Mouse (Mus musculus) liver, embryonic 12.5 days (tissue): Measurements from ENCODE around the gene Arhgap32. TPM values are rescaled to one million over a fixed set of nuclear protein-coding genes. Genes with fewer than 3 reads are reported as not detected.

ENCODE experiments used
- ATAC-seq: fragments of 200-750 bp; cut with Nextera tagmentation; 2 replicates; pipeline ENCODE4 v1.8.0; 2017; ENCODE audit warnings: moderate number of reproducible peaks, mild to moderate bottlenecking, moderate library complexity
- H3K27ac ChIP-seq: fragments of 300-500 bp; sonication (generic); 2 replicates; pipeline ENCODE4 v1.5.1; 2016; ENCODE audit warnings: mild to moderate bottlenecking
- H3K27me3 ChIP-seq: fragments of 300-500 bp; sonication (generic); replicated peaks from 2 replicates; pipeline ENCODE4 v1.6.1; 2016; ENCODE audit warnings: mild to moderate bottlenecking, moderate library complexity
- H3K36me3 ChIP-seq: fragments of 300-500 bp; sonication (generic); 2 replicates; pipeline ENCODE4 v1.6.1; 2016; ENCODE audit warnings: mild to moderate bottlenecking, moderate library complexity
- H3K4me1 ChIP-seq: fragments of 300-500 bp; sonication (generic); 2 replicates; pipeline ENCODE4 v1.6.1; 2016
- H3K4me2 ChIP-seq: fragments of 300-500 bp; sonication (generic); 2 replicates; pipeline ENCODE4 v1.6.1; 2016; ENCODE audit warnings: mild to moderate bottlenecking, moderate library complexity
- H3K4me3 ChIP-seq: fragments of 300-500 bp; sonication (generic); 2 replicates; pipeline ENCODE4 v1.5.1; 2016; ENCODE audit warnings: mild to moderate bottlenecking, moderate library complexity
- H3K9ac ChIP-seq: fragments of 300-500 bp; sonication (generic); 2 replicates; pipeline ENCODE4 v1.6.1; 2016; ENCODE audit warnings: mild to moderate bottlenecking, moderate library complexity
- H3K9me3 ChIP-seq: fragments of 300-500 bp; sonication (generic); replicated peaks from 2 replicates; pipeline ENCODE4 v1.6.1; 2016; ENCODE audit warnings: mild to moderate bottlenecking, moderate library complexity
- WGBS: fragments of 180-500 bp; shearing (Covaris S2); methylation state at CpG from one replicate; pipeline ENCODE4 v1.1.7; 2016; ENCODE audit not compliant: insufficient replicate concordance; 5-methylcytosine and 5-hydroxymethylcytosine counted together
- polyA plus RNA-seq: library from polyadenylated mRNA; unstranded; fragments of >200 nt; fragmentation: Nextera tagmentation; extraction: Ambion mirVana; gene quantifications from 2 replicates; pipeline ENCODE4 v1.2.1, GENCODE M21; 2016

Arhgap32 gene
- polyA plus RNA-seq, 1 experiment from 2014 or later, result 0.56 TPM

DNA sequence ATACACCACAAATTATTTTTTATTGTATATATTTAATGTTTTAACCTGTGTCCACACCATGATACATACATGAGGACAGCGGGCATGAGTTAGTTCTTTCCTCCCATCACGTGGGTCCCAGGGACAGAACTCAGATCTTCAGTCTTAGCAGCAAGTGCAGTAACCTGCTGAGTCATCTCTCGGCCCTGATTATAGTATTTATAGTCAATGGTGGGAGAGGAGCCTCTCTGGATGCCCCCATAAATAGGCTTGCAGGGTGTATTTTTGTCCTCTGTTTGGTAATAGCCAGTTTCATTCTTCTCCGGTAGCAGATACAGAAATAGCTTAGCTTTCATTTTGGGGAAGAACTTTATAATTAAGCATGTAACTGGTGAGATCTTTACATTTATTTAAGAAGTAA is 103.5 kb downstream of the Arhgap32 start:
- no peak for ATAC-seq
- peaks cover 9% of the 10 kb centered on the region for H3K4me1 ChIP-seq
- no peaks in the 10 kb centered on the region for H3K27me3 ChIP-seq
- no peak overlapping the region for H3K27ac ChIP-seq
- no peak overlapping the region for H3K4me2 ChIP-seq
- no peaks in the 10 kb centered on the region for H3K36me3 ChIP-seq
- no peak overlapping the region for H3K4me3 ChIP-seq
- H3K9ac ChIP-seq, result no peak overlapping the region
- H3K9me3 ChIP-seq, result no peaks in the 10 kb centered on the region
- WGBS, result 44% methylated on average over 4 of the region's 4 CpGs

DNA sequence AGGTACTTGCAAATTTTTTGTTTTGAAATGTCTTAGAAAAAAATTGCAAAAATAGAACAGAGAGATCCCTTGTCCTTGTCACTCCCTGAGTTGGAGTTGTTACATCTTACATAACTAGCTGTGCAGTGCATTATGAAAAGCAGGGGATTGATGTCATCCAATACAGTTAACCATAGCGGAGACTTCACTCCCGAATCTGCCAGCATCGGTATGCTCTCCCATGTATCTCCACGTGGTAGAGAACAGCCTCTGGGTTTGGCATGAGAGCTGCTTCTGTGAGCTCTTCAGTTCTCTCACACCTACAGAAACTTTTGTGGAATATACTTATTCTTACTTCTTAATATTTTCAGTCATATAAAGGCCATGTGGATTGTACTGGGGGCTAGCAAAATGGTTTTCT is 106.2 kb downstream of the Arhgap32 start:
- H3K4me3 ChIP-seq, result no peak overlapping the region
- no peak for ATAC-seq
- no peak overlapping the region for H3K4me2 ChIP-seq
- no peaks in the 10 kb centered on the region for H3K36me3 ChIP-seq
- no peak overlapping the region for H3K27ac ChIP-seq
- 68% methylated on average over 4 of the region's 4 CpGs for WGBS
- H3K27me3 ChIP-seq, result no peaks in the 10 kb centered on the region
- peaks cover 9% of the 10 kb centered on the region for H3K4me1 ChIP-seq
- no peak overlapping the region for H3K9ac ChIP-seq
- H3K9me3 ChIP-seq, result no peaks in the 10 kb centered on the region

DNA sequence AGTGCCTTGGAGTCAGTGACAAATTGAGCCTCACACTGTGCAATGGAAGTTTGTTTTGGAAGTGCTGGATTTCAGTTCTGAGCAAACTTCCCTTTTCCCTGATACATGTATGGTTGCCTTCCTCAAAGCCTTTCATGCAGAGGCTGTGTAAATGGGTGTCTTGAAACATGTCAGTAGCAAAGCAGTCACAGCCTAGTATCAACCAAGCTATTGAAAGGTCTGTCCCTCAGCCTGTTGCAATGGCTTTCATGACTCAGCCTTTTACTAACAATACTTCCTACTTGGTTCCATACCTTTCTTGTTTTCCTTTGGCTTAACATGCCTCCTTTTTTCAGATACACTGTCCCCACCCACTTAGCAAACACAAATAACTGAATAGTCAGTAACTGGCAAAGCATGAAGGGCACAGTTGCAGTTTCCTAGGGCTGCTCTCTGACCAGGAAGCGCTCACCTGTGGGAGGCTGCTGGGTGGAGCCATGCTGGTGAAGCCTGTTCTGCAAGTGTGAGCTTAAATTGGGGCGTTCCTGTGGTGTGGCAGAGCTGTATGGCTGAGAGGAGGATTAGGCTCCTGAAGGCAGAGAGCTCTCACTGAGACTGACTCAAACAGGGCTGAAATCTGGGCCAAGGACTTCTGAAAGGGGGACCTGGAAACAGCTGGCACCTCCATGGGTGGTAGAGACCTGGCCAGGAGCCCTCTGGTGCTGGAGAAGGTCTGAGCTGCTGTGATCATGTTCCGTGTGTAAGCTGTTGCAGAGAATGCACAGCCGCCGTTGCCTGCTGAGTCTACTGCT is 108.0 kb downstream of the Arhgap32 start:
- no peaks in the 10 kb centered on the region for H3K9me3 ChIP-seq
- no peak overlapping the region for H3K4me2 ChIP-seq
- H3K4me1 ChIP-seq, result peaks cover 9% of the 10 kb centered on the region
- 55% methylated on average over 5 of the region's 5 CpGs for WGBS
- H3K27ac ChIP-seq, result no peak overlapping the region
- H3K27me3 ChIP-seq, result no peaks in the 10 kb centered on the region
- H3K9ac ChIP-seq, result no peak overlapping the region
- H3K36me3 ChIP-seq, result no peaks in the 10 kb centered on the region
- no peak for ATAC-seq
- no peak overlapping the region for H3K4me3 ChIP-seq

DNA sequence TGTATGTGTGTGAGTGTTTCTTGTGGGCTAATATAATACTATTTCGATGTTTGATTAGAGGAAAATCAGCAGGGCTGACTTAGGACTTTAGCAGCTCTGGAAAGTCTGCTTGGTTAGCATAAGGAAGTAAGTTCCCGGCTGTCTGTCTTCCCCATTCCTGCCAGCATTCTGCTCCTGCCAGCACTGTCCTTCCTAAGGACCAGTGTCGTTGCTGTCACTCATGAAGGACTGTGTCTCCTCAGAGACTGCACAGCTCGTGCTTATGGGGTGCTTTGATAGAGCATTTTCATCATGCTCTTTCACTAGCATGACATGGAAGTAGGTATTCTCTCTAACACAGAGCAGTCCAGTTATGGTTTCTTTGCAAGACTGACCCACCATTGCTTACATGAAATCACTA is 109.0 kb downstream of the Arhgap32 start:
- Histone ChIP-seq H3K4me1 (peaks cover 9% of the 10 kb centered on the region), H3K27me3 (no peaks in the 10 kb centered on the region), H3K36me3 (no peaks in the 10 kb centered on the region), H3K4me2 (no peak overlapping the region), H3K9me3 (no peaks in the 10 kb centered on the region), H3K9ac (no peak overlapping the region), H3K27ac (no peak overlapping the region), H3K4me3 (no peak overlapping the region)
- no peak for ATAC-seq
- WGBS, result 42% methylated on average over 4 of the region's 4 CpGs

DNA sequence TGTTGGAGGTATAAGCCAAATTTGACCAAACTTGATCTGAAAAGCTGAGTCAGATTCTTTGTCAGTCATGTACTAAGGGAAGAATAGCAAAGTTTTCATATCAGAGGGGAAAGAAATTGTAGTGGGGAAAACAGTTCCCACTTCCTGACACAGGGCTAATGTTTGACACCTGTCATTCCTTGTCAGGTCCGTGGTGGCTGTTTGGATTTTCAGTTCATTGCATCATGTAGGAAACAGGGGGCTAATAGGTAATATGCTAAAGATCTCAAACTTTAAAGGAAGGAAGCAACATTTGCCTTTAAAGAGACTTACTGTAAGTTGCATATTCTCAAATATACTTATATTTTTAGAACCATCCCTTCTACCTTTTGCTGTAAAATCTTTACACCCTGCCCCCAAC is 109.6 kb downstream of the Arhgap32 start:
- no peak overlapping the region for H3K27ac ChIP-seq
- no peak overlapping the region for H3K9ac ChIP-seq
- no peaks in the 10 kb centered on the region for H3K27me3 ChIP-seq
- 22% methylated on average over 1 of the region's 1 CpGs for WGBS
- H3K4me1 ChIP-seq, result peaks cover 9% of the 10 kb centered on the region
- H3K4me3 ChIP-seq, result no peak overlapping the region
- no peaks in the 10 kb centered on the region for H3K9me3 ChIP-seq
- no peak overlapping the region for H3K4me2 ChIP-seq
- ATAC-seq, result no peak
- H3K36me3 ChIP-seq, result no peaks in the 10 kb centered on the region

DNA sequence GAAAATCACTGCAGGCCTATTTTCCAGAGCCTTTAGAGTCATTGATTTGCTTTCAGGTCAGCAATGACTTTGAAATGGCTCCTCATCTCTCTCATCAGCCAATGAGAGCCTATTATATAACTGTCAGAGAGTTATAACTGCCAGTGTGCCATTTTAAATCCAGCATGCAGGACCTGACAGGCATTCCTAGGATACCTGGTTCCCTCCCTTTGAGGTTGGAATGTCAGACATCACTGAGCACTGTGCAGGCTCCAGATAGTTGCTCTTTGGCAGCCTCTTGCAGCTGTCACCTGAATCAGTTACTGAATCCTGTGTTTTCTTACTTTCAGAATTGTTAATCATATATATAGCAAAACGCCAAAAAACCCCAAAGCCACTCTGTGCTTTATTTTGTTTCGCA is 111.1 kb downstream of the Arhgap32 start:
- WGBS, result 77% methylated on average over 2 of the region's 2 CpGs

DNA sequence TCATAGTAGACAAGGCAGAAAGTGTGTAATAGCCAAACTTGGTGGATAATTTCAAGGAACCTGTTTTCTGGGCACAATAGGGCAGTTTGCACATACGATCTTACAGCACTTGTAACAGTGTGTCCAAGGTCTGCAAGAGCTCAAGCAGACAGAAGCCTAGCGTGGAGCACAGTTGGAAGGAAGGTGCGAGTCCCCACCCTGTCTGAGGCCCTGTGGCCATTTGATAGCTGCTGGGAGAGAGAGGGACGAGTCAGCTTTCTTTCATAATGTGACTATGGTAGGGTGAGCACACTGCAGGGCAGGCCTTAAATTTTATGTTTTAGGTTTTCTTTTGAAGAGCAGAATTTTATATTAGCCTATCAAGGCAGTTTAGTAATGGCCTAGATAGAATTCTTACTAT is 117.7 kb downstream of the Arhgap32 start:
- Histone ChIP-seq H3K36me3 (no peaks in the 10 kb centered on the region), H3K9ac (no peak overlapping the region), H3K27ac (no peak overlapping the region), H3K4me2 (no peak overlapping the region), H3K4me3 (no peak overlapping the region), H3K27me3 (no peaks in the 10 kb centered on the region), H3K9me3 (no peaks in the 10 kb centered on the region), H3K4me1 (no peaks in the 10 kb centered on the region; the same call in 1 of the 2 replicates)
- 38% methylated on average over 4 of the region's 4 CpGs for WGBS
- peak; percentile 47; the same call in 1 of the 2 replicates for ATAC-seq

More for the DNA sequence above, 111.1 kb downstream of the Arhgap32 start:
- Histone ChIP-seq H3K9me3 (no peaks in the 10 kb centered on the region), H3K4me2 (no peak overlapping the region), H3K4me1 (peaks cover 9% of the 10 kb centered on the region), H3K36me3 (no peaks in the 10 kb centered on the region), H3K27ac (no peak overlapping the region), H3K27me3 (no peaks in the 10 kb centered on the region), H3K4me3 (no peak overlapping the region), H3K9ac (no peak overlapping the region)
- no peak for ATAC-seq

DNA sequence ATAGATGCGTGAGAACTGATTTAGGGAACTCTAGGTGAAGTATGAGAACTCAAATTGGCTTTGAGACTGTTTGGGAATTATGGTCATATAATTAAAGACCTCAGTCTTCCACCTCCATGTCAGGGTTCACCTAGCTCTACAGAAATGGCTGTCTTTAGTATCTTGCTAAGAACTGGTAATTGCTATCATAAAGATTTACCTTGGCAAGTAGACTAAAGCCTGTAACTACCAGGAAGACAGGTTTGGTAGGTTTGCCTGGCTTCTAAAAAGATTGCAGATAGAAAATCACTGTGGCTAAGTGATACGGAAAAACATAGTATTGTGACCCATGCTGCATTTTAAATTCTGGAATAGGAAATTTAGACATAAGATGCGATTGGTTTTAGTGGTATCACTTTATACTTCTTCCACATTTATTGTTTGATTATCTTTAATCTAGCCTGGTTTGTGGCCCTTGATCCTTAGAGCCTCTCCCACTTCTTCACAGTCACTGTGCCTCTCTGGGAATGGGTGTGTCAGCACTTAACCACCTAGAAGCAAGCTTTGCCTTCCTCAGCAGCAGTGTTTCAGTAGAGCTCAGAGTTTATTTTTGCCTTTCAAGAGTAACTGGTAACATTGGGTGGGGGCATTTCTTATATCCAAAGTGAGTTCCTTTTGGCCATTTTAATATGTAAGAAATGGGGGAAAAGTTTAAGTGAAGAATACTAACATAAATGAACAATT is 119.0 kb downstream of the Arhgap32 start:
- Histone ChIP-seq H3K4me2 (no peak overlapping the region), H3K9me3 (no peaks in the 10 kb centered on the region), H3K27ac (no peak overlapping the region), H3K4me1 (peaks cover 4% of the 10 kb centered on the region; the same call in 1 of the 2 replicates), H3K9ac (no peak overlapping the region), H3K36me3 (no peaks in the 10 kb centered on the region), H3K27me3 (no peaks in the 10 kb centered on the region), H3K4me3 (no peak overlapping the region)
- no peak for ATAC-seq
- 79% methylated on average over 3 of the region's 3 CpGs for WGBS

DNA sequence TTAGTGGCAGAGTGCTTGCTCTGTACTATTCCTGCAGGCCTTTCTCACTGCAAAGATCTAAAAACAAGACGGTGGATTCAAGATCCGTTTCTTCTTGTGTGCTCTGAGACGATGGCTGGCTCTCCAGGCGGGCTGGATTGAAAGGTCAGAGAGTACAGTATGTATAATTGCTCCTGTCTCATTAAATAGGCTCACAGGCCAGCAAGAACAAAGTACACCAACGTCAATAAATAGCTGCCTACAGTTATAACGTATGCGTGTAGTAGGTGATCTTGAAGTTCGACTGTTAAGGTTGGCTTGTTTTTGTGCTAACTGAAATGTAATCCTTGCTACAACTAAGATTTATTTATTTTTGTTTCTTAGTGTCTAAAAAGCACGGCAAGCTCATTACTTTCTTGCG is 123.0 kb downstream of the Arhgap32 start:
- no peak overlapping the region for H3K27ac ChIP-seq
- no peak for ATAC-seq
- 75% methylated on average over 10 of the region's 10 CpGs for WGBS

DNA sequence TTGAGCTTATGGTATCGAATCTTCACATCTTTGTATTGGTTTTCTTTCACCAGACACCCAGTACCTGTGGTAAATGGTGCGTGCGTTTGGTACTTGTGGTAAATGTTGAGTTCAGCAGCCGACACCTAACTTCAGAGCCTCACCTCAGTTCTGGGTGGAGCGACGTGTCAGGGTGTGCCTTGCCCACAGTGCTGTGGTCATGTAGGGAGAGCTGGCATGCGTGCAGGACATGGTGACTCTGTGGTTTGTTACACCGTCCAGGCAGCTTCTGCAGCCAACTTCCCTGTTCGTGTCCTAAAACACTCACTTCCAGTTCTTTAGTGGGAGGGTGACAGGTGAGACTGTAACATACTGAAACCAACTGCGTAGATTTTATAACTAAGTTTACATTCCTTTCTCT is 123.5 kb downstream of the Arhgap32 start:
- Histone ChIP-seq H3K4me1 (peaks cover 6% of the 10 kb centered on the region; the same call in 1 of the 2 replicates), H3K36me3 (no peaks in the 10 kb centered on the region), H3K9me3 (no peaks in the 10 kb centered on the region), H3K27me3 (no peaks in the 10 kb centered on the region), H3K9ac (no peak overlapping the region), H3K4me2 (no peak overlapping the region), H3K4me3 (no peak overlapping the region), H3K27ac (no peak overlapping the region)
- WGBS, result 50% methylated on average over 10 of the region's 10 CpGs
- no peak for ATAC-seq

More for the DNA sequence above, 123.0 kb downstream of the Arhgap32 start:
- H3K27me3 ChIP-seq, result no peaks in the 10 kb centered on the region
- peaks cover 6% of the 10 kb centered on the region; the same call in 1 of the 2 replicates for H3K4me1 ChIP-seq
- no peaks in the 10 kb centered on the region for H3K36me3 ChIP-seq
- H3K4me2 ChIP-seq, result no peak overlapping the region
- H3K9me3 ChIP-seq, result no peaks in the 10 kb centered on the region
- H3K9ac ChIP-seq, result no peak overlapping the region
- no peak overlapping the region for H3K4me3 ChIP-seq

DNA sequence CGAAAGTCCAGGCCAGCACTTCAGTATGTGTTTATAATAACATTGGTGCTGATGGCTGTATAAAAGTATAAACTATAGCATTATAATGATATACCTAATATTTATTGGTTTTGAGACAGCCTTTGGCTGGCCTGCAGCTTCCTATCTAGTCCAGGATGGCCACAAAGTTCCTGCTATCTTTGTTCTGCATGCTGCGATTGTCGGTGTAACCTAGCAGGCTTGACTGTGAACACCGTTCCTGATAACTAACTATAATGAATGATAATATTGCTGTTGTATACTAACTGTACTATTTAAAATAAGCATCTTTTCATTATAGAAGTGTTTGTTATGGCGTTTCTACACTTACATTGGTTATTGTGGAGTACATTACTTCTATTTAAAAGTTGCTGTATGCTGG is 124.5 kb downstream of the Arhgap32 start:
- ATAC-seq, result no peak
- Histone ChIP-seq H3K4me2 (no peak overlapping the region), H3K9me3 (no peaks in the 10 kb centered on the region), H3K9ac (no peak overlapping the region), H3K27me3 (no peaks in the 10 kb centered on the region), H3K27ac (no peak overlapping the region), H3K36me3 (no peaks in the 10 kb centered on the region), H3K4me1 (peaks cover 6% of the 10 kb centered on the region; the same call in 1 of the 2 replicates), H3K4me3 (no peak overlapping the region)
- 40% methylated on average over 5 of the region's 5 CpGs for WGBS

DNA sequence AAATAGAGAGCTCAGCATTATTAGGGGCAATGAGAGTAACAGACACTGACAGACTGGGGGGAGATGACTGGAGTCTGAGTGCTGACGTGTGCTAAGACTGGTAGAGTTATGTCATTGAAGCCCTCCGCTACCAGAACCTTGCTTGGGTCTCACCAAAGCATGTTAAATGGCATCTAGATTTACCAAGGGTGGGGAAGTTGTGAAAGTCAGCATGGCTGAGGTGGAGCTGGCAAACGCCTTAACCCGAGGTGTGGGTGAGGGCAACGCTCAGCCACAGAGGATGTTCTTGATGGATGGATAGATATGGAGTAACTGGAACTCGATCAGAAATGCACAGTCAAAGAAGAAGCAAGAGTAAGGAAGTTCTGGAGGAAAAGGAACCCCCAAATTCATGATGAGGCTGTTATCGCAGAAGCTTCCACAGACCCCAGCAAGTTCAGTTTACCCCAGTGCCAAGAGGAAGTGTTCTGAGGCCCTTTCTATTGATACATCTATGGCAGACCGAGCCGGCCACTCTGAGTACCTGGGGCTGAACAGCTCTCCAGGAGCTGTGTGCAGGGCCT is 125.8 kb downstream of the Arhgap32 start:
- Histone ChIP-seq H3K36me3 (no peaks in the 10 kb centered on the region), H3K9ac (no peak overlapping the region), H3K4me1 (peaks cover 6% of the 10 kb centered on the region; the same call in 1 of the 2 replicates), H3K9me3 (no peaks in the 10 kb centered on the region), H3K27me3 (no peaks in the 10 kb centered on the region), H3K4me3 (no peak overlapping the region), H3K27ac (no peak overlapping the region), H3K4me2 (no peak overlapping the region)
- no peak for ATAC-seq
- 54% methylated on average over 9 of the region's 9 CpGs for WGBS
